In genomic region chr12:16934423-16934822, GRCm38 (mm10) we compare ENCODE assay signal across 23 mouse cellular contexts. TPM values are rescaled to one million over a fixed set of nuclear protein-coding genes. Genes with fewer than 3 reads are reported as not detected.
A peak's percentile ranks its signal among the peaks of the same experiment; 100 is the strongest.
DNase-seq lines count a peak whose midpoint lies in the region; ATAC-seq and TF ChIP-seq lines count a peak whose summit lies in the region.
"Had no signal": no experiment of that assay in that cellular context is flagged by ENCODE, and none has a peak within 500 bp of the region (broad histone marks: within the 10 kb centered on the region; RNA-seq: fewer than 3 reads in every experiment).

No protein-coding gene starts in this region.

- no peak overlapping the region for H3K27ac ChIP-seq in intestine, postnatal 0 days (ENCODE audit: low read depth, low read length)
- H3K27ac ChIP-seq in hindbrain, embryonic 12.5 days, result no peak overlapping the region
- no peak overlapping the region for H3K27ac ChIP-seq in embryonic facial prominence, embryonic 10.5 days (replicated peaks)

- no peaks in the 10 kb centered on the region for H3K27me3 ChIP-seq in intestine, postnatal 0 days (replicated peaks; ENCODE audit: control insufficient read depth, insufficient read depth, low read length)
- no peaks in the 10 kb centered on the region for H3K27me3 ChIP-seq in hindbrain, embryonic 12.5 days
- no peaks in the 10 kb centered on the region for H3K27me3 ChIP-seq in embryonic facial prominence, embryonic 10.5 days (replicated peaks; ENCODE audit: low read depth, poor library complexity, severe bottlenecking)
- H3K27me3 ChIP-seq: CH12.LX, Patski had no signal

- ATAC-seq in common myeloid progenitor, adult 5-6 weeks (replicated peaks; ENCODE audit: low read depth, poor library complexity, severe bottlenecking), result 0 out of 2 replicates have a peak, but pooled peaks have one; percentile 39
- ATAC-seq in granulocyte monocyte progenitor cell, adult 5-6 weeks (replicated peaks; ENCODE audit: poor library complexity, severe bottlenecking), result peak; percentile 79
- ATAC-seq in megakaryocyte progenitor cell, adult 5-6 weeks (replicated peaks; ENCODE audit: poor library complexity), result peak; percentile 58
- ATAC-seq in intestine, postnatal 0 days, result no peak
- no peak for ATAC-seq in hindbrain, embryonic 12.5 days (ENCODE audit: low FRiP score)
- ATAC-seq: activated CD4-positive, CD25-positive, alpha-beta regulatory T cell, adult 4 months; CD4-positive, CD25-positive, alpha-beta regulatory T cell, adult 4 months; Patski had no signal

- no peak overlapping the region for H3K9ac ChIP-seq in intestine, postnatal 0 days (ENCODE audit: low read depth, low read length)
- H3K9ac ChIP-seq in hindbrain, embryonic 12.5 days, result no peak overlapping the region

- WGBS in intestine, postnatal 0 days, result 78% methylated on average over 1 of the region's 1 CpGs
- 88% methylated on average over 1 of the region's 1 CpGs for WGBS in hindbrain, embryonic 12.5 days
- WGBS in embryonic facial prominence, embryonic 10.5 days, result 91% methylated on average over 1 of the region's 1 CpGs

- no peak overlapping the region for H3K4me2 ChIP-seq in intestine, postnatal 0 days (replicated peaks; ENCODE audit: low read depth)
- no peak overlapping the region for H3K4me2 ChIP-seq in hindbrain, embryonic 12.5 days (replicated peaks)

- no peak for TF ChIP-seq CTCF in intestine, postnatal 0 days (IDR thresholded peaks at IDR 0.05; ENCODE audit: low read depth)

- H3K36me3 ChIP-seq in intestine, postnatal 0 days (ENCODE audit: control insufficient read depth, insufficient read depth), result peaks cover 10% of the 10 kb centered on the region; the same call in 1 of the 2 replicates
- 0 out of 2 replicates have a peak, but pooled peaks cover 7% of the 10 kb centered on the region for H3K36me3 ChIP-seq in hindbrain, embryonic 12.5 days
- peaks cover 47% of the 10 kb centered on the region for H3K36me3 ChIP-seq in embryonic facial prominence, embryonic 10.5 days (replicated peaks)

- H3K9me3 ChIP-seq in intestine, postnatal 0 days (ENCODE audit: control insufficient read depth), result no peaks in the 10 kb centered on the region
- no peaks in the 10 kb centered on the region for H3K9me3 ChIP-seq in hindbrain, embryonic 12.5 days (replicated peaks)
- H3K9me3 ChIP-seq in embryonic facial prominence, embryonic 10.5 days, result no peaks in the 10 kb centered on the region
- H3K9me3 ChIP-seq: G1E had no signal

- peak; percentile 45 for DNase-seq in 416B (ENCODE audit: low read depth)
- no peak for DNase-seq in layer of hippocampus, adult 8-10 months (ENCODE audit: low spot score in 2 of 2)
- no peak for DNase-seq in embryonic facial prominence, embryonic 10.5 days (ENCODE audit: low spot score)
- DNase-seq: adrenal gland, adult 2 months; adrenal gland, adult 8-10 months; adrenal gland, postnatal 10 days; adrenal gland, postnatal 14 days; adrenal gland, postnatal 25 days; adrenal gland, postnatal 36 days; B cell, adult 2 months; cerebellum, adult 11 months; cerebellum, adult 11-12 months; cerebellum, adult 18-20 months had no signal

- no peak overlapping the region for H3K4me3 ChIP-seq in intestine, postnatal 0 days (ENCODE audit: low read depth, low read length)
- no peak overlapping the region for H3K4me3 ChIP-seq in hindbrain, embryonic 12.5 days
- H3K4me3 ChIP-seq in embryonic facial prominence, embryonic 10.5 days, result no peak overlapping the region

- peaks cover 3% of the 10 kb centered on the region; the same call in 1 of the 2 replicates for H3K4me1 ChIP-seq in intestine, postnatal 0 days (replicated peaks; ENCODE audit: control insufficient read depth, insufficient read depth, low read length)
- no peaks in the 10 kb centered on the region for H3K4me1 ChIP-seq in hindbrain, embryonic 12.5 days
- no peaks in the 10 kb centered on the region for H3K4me1 ChIP-seq in embryonic facial prominence, embryonic 10.5 days

RNA-seq across cellular contexts. Expression of gene Rock2, which starts 39.7 kb away (rescaled TPM):
- total RNA-seq in common myeloid progenitor, adult 5-6 weeks (2017), result 78.2 and 80.4 TPM in 2 replicates
- 43.1 and 49.4 TPM in 2 replicates for total RNA-seq in granulocyte monocyte progenitor cell, adult 5-6 weeks (2014; fragmentation: Nextera tagmentation)
- total RNA-seq in granulocyte monocyte progenitor cell, adult 5-6 weeks (2017), result 65.1 and 65.9 TPM in 2 replicates
- total RNA-seq in megakaryocyte progenitor cell, adult 5-6 weeks (2015), result 56.7 and 64.2 TPM in 2 replicates
- 45.8 and 69.0 TPM in 2 replicates for total RNA-seq in megakaryocyte progenitor cell, adult 5-6 weeks (2017)
- polyA plus RNA-seq in intestine, postnatal 0 days (2015; fragmentation: Nextera tagmentation; extraction: Ambion mirVana), result 13.3 and 16.9 TPM in 2 replicates
- total RNA-seq in layer of hippocampus, adult 8-10 months (2022), result 100 to 1,000 TPM; 109 to 143 (median 128) TPM
- 25.4 and 25.6 TPM in 2 replicates for polyA plus RNA-seq in hindbrain, embryonic 12.5 days (2016; fragmentation: Nextera tagmentation; extraction: Ambion mirVana)
- polyA plus RNA-seq in embryonic facial prominence, embryonic 10.5 days (2016; fragmentation: Nextera tagmentation; extraction: Ambion mirVana), result 12.7 and 13.1 TPM in 2 replicates

Comparison
In these comparisons a context has a peak if more than half of its experiments do, and no peak if none do; other contexts are left out.
1. ATAC-seq: peak in common myeloid progenitor, adult 5-6 weeks (single experiment), granulocyte monocyte progenitor cell, adult 5-6 weeks (single experiment) and megakaryocyte progenitor cell, adult 5-6 weeks (single experiment); none in intestine, postnatal 0 days (single experiment) and hindbrain, embryonic 12.5 days (single experiment).